Mouse (Mus musculus): ENCODE measurements around the gene Sephs1. TPM values are rescaled to one million over a fixed set of nuclear protein-coding genes. Genes with fewer than 3 reads are reported as not detected.
A peak's percentile ranks its signal among the peaks of the same experiment; 100 is the strongest.

Sephs1 gene
- polyA plus RNA-seq, 1 experiment: 73.8 TPM

- DNase-seq (ENCODE audit: low read depth): no peak
- TF ChIP-seq CTCF (IDR thresholded peaks at IDR 0.05; ENCODE audit: borderline replicate concordance, extremely low read depth, insufficient read depth, insufficient read length): no peak
- no peak for TF ChIP-seq POLR2A (IDR thresholded peaks at IDR 0.05; ENCODE audit: borderline replicate concordance, extremely low read depth, insufficient read depth, insufficient read length, poor library complexity, severe bottlenecking)
Observed at GRCm38 (mm10) chr2:4876131-4876530, 5.2 kb upstream of the Sephs1 start.

- peak; percentile 68 for DNase-seq (ENCODE audit: low read depth)
- TF ChIP-seq POLR2A (IDR thresholded peaks at IDR 0.05; ENCODE audit: borderline replicate concordance, extremely low read depth, insufficient read depth, insufficient read length, poor library complexity, severe bottlenecking): no peak
- no peak for TF ChIP-seq CTCF (IDR thresholded peaks at IDR 0.05; ENCODE audit: borderline replicate concordance, extremely low read depth, insufficient read depth, insufficient read length)
Observed at GRCm38 (mm10) chr2:4880737-4881349, 521 bp upstream of the Sephs1 start.

- peak; percentile 76 for DNase-seq (ENCODE audit: low read depth)
- TF ChIP-seq POLR2A (IDR thresholded peaks at IDR 0.05; ENCODE audit: borderline replicate concordance, extremely low read depth, insufficient read depth, insufficient read length, poor library complexity, severe bottlenecking): peak; percentile 58
- no peak for TF ChIP-seq CTCF (IDR thresholded peaks at IDR 0.05; ENCODE audit: borderline replicate concordance, extremely low read depth, insufficient read depth, insufficient read length)
Observed at GRCm38 (mm10) chr2:4882249-4882791, 956 bp downstream of the Sephs1 start.

GRCm38 (mm10) chr2:4883009-4883704, 1.8 kb downstream of the Sephs1 start:
- peak; percentile 56 for DNase-seq (ENCODE audit: low read depth)
- no peak for TF ChIP-seq CTCF (IDR thresholded peaks at IDR 0.05; ENCODE audit: borderline replicate concordance, extremely low read depth, insufficient read depth, insufficient read length)
- no peak for TF ChIP-seq POLR2A (IDR thresholded peaks at IDR 0.05; ENCODE audit: borderline replicate concordance, extremely low read depth, insufficient read depth, insufficient read length, poor library complexity, severe bottlenecking)

- TF ChIP-seq CTCF (IDR thresholded peaks at IDR 0.05; ENCODE audit: borderline replicate concordance, extremely low read depth, insufficient read depth, insufficient read length) (no peak), POLR2A (IDR thresholded peaks at IDR 0.05; ENCODE audit: borderline replicate concordance, extremely low read depth, insufficient read depth, insufficient read length, poor library complexity, severe bottlenecking) (no peak)
Observed at GRCm38 (mm10) chr2:4886896-4887295, 5.5 kb downstream of the Sephs1 start.

GRCm38 (mm10) chr2:4895598-4895997, 14.2 kb downstream of the Sephs1 start:
- no peak for DNase-seq (ENCODE audit: low read depth)
- TF ChIP-seq CTCF (IDR thresholded peaks at IDR 0.05; ENCODE audit: borderline replicate concordance, extremely low read depth, insufficient read depth, insufficient read length) (no peak), POLR2A (IDR thresholded peaks at IDR 0.05; ENCODE audit: borderline replicate concordance, extremely low read depth, insufficient read depth, insufficient read length, poor library complexity, severe bottlenecking) (no peak)

More at GRCm38 (mm10) chr2:4886896-4887295, 5.5 kb downstream of the Sephs1 start:
- DNase-seq (ENCODE audit: low read depth): no peak

- TF ChIP-seq POLR2A (IDR thresholded peaks at IDR 0.05; ENCODE audit: borderline replicate concordance, extremely low read depth, insufficient read depth, insufficient read length, poor library complexity, severe bottlenecking) (no peak), CTCF (IDR thresholded peaks at IDR 0.05; ENCODE audit: borderline replicate concordance, extremely low read depth, insufficient read depth, insufficient read length) (no peak)
- no peak for DNase-seq (ENCODE audit: low read depth)
Observed at GRCm38 (mm10) chr2:4896970-4897369, 15.6 kb downstream of the Sephs1 start.

- TF ChIP-seq POLR2A (IDR thresholded peaks at IDR 0.05; ENCODE audit: borderline replicate concordance, extremely low read depth, insufficient read depth, insufficient read length, poor library complexity, severe bottlenecking) (no peak), CTCF (IDR thresholded peaks at IDR 0.05; ENCODE audit: borderline replicate concordance, extremely low read depth, insufficient read depth, insufficient read length) (no peak)
- no peak for DNase-seq (ENCODE audit: low read depth)
Observed at GRCm38 (mm10) chr2:4900624-4901023, 19.3 kb downstream of the Sephs1 start.

- TF ChIP-seq CTCF (IDR thresholded peaks at IDR 0.05; ENCODE audit: borderline replicate concordance, extremely low read depth, insufficient read depth, insufficient read length) (no peak), POLR2A (IDR thresholded peaks at IDR 0.05; ENCODE audit: borderline replicate concordance, extremely low read depth, insufficient read depth, insufficient read length, poor library complexity, severe bottlenecking) (no peak)
- DNase-seq (ENCODE audit: low read depth): no peak
Observed at GRCm38 (mm10) chr2:4902346-4902745, 21.0 kb downstream of the Sephs1 start.

- DNase-seq (ENCODE audit: low read depth): no peak
Observed at GRCm38 (mm10) chr2:4907120-4907519, 25.8 kb downstream of the Sephs1 start.

GRCm38 (mm10) chr2:4907916-4908315, 26.6 kb downstream of the Sephs1 start:
- no peak for TF ChIP-seq CTCF (IDR thresholded peaks at IDR 0.05; ENCODE audit: borderline replicate concordance, extremely low read depth, insufficient read depth, insufficient read length)
- TF ChIP-seq POLR2A (IDR thresholded peaks at IDR 0.05; ENCODE audit: borderline replicate concordance, extremely low read depth, insufficient read depth, insufficient read length, poor library complexity, severe bottlenecking): no peak
- DNase-seq (ENCODE audit: low read depth): no peak

More at GRCm38 (mm10) chr2:4907120-4907519, 25.8 kb downstream of the Sephs1 start:
- TF ChIP-seq POLR2A (IDR thresholded peaks at IDR 0.05; ENCODE audit: borderline replicate concordance, extremely low read depth, insufficient read depth, insufficient read length, poor library complexity, severe bottlenecking) (no peak), CTCF (IDR thresholded peaks at IDR 0.05; ENCODE audit: borderline replicate concordance, extremely low read depth, insufficient read depth, insufficient read length) (no peak)
